Mouse (Mus musculus) hindbrain, postnatal 0 days (tissue): Measurements from ENCODE around the gene Ptprcap. TPM values are rescaled to one million over a fixed set of nuclear protein-coding genes. Genes with fewer than 3 reads are reported as not detected.
A peak's percentile ranks its signal among the peaks of the same experiment; 100 is the strongest.
"Not testable (repeated sequence)": the region's sequence is repeated elsewhere in the genome, so short reads cannot be mapped to it uniquely, and the experiment has no call there.

Source experiments
- ATAC-seq: fragments of 200-750 bp; cut with Nextera tagmentation; 2 replicates; pipeline ENCODE4 v1.8.0; 2017; ENCODE audit warnings: mild to moderate bottlenecking, moderate TSS enrichment, moderate library complexity
- DNase-seq: peaks from one replicate; pipeline ENCODE4 v3.0.0-alpha.2; 2015; ENCODE audit warnings: low spot score
- H3K27ac ChIP-seq: fragments of 300-500 bp; sonication (generic); 2 replicates; pipeline ENCODE4 v1.5.1; 2014; ENCODE audit warnings: mild to moderate bottlenecking
- H3K27me3 ChIP-seq: fragments of 300-500 bp; sonication (generic); 2 replicates; pipeline ENCODE4 v1.6.1; 2014; ENCODE audit warnings: low read length, mixed read lengths; ENCODE audit not compliant: insufficient read depth
- H3K36me3 ChIP-seq: fragments of 300-500 bp; sonication (generic); 2 replicates; pipeline ENCODE4 v1.6.1; 2014; ENCODE audit warnings: low read length, mixed read lengths; ENCODE audit not compliant: insufficient read depth
- H3K4me1 ChIP-seq: fragments of 300-500 bp; sonication (generic); 2 replicates; pipeline ENCODE4 v1.6.1; 2014; ENCODE audit warnings: antibody characterized with exemption, low read length, mixed read lengths; ENCODE audit not compliant: insufficient read depth
- H3K4me2 ChIP-seq: fragments of 300-500 bp; sonication (generic); 2 replicates; pipeline ENCODE4 v1.6.1; 2014; ENCODE audit warnings: low read depth, mild to moderate bottlenecking, low read length, moderate library complexity, mixed read lengths
- H3K4me3 ChIP-seq: fragments of 300-500 bp; sonication (generic); 2 replicates; pipeline ENCODE4 v1.5.1; 2014; ENCODE audit warnings: low read length
- H3K9ac ChIP-seq: fragments of 300-500 bp; sonication (generic); replicated peaks from 2 replicates; pipeline ENCODE4 v1.6.1; 2014; ENCODE audit warnings: mild to moderate bottlenecking, low read length, moderate library complexity, mixed read lengths
- H3K9me3 ChIP-seq: fragments of 300-500 bp; sonication (generic); 2 replicates; pipeline ENCODE4 v1.6.1; 2016; ENCODE audit warnings: low read length, mixed read lengths
- CTCF ChIP-seq: IDR thresholded peaks from 2 replicates; pipeline ENCODE4 v1.5.1; 2016; ENCODE audit warnings: antibody characterized with exemption, control low read depth, low read depth
- WGBS: fragments of 180-500 bp; shearing (Covaris S2); extraction: QIAGEN DNeasy Blood & Tissue Kit; methylation state at CpG from one replicate; pipeline ENCODE4 v1.1.7; 2014; 5-methylcytosine and 5-hydroxymethylcytosine counted together
- polyA plus RNA-seq: library from polyadenylated mRNA; unstranded; fragments of >200 nt; fragmentation: Nextera tagmentation; extraction: Ambion mirVana; gene quantifications from 2 replicates; pipeline ENCODE4 v1.2.1, GENCODE M21; 2015
- total RNA-seq: library from RNA; depleted of rRNA; stranded (reverse); fragments of >200 nt; gene quantifications from 2 replicates; pipeline ENCODE4 v1.2.3, GENCODE M21; 2014

The Ptprcap gene
- total and polyA plus RNA-seq, 2 experiments from 2014 or later, result 0.44 to 1.0 TPM

- H3K27ac ChIP-seq, result no peak overlapping the region
- H3K4me3 ChIP-seq, result no peak overlapping the region
- H3K9me3 ChIP-seq, result no peaks in the 10 kb centered on the region
- H3K36me3 ChIP-seq, result peaks cover 10% of the 10 kb centered on the region; the same call in 1 of the 2 replicates
- H3K27me3 ChIP-seq, result no peaks in the 10 kb centered on the region
- H3K9ac ChIP-seq, result no peak overlapping the region
- WGBS, result 92% methylated on average over 6 of the region's 6 CpGs
- H3K4me2 ChIP-seq, result peak overlapping the region; percentile 50; the same call in 1 of the 2 replicates
- DNase-seq (no peak), ATAC-seq (no peak)
- H3K4me1 ChIP-seq, result peaks cover 8% of the 10 kb centered on the region
- TF ChIP-seq CTCF, result no peak
Observed at GRCm38 (mm10) chr19:4119716-4120487, 33.5 kb upstream of the Ptprcap start.

DNA sequence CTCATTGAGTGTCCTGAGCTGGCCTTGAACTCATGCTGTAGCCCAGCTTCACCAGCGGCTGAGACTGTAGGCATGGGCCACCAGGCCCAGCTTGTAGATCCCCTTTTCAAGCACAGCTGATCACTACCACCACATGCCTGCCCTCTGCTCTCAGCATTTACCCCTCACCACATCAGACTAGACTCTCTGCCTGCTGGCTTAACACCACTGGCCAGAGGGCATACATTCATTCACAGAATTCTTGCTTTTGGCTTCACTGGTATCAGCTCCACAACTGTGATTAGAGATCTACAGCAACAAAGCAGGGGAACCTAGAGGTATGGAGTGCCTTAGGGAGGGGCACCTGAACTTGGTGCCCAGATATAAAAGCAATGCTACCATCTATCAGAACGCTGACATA is 32.9 kb upstream of the Ptprcap start:
- peak overlapping the region; percentile 50 for H3K4me2 ChIP-seq
- H3K9me3 ChIP-seq, result no peaks in the 10 kb centered on the region
- no peak for ATAC-seq
- peak overlapping the region; percentile 87; the same call in 1 of the 2 replicates for H3K27ac ChIP-seq
- no peak for DNase-seq
- peaks cover 8% of the 10 kb centered on the region for H3K4me1 ChIP-seq
- H3K9ac ChIP-seq, result no peak overlapping the region
- H3K4me3 ChIP-seq, result peak overlapping the region; percentile 41; the same call in 1 of the 2 replicates
- H3K36me3 ChIP-seq, result peaks cover 6% of the 10 kb centered on the region; the same call in 1 of the 2 replicates
- no peaks in the 10 kb centered on the region for H3K27me3 ChIP-seq
- WGBS, result 96% methylated on average over 2 of the region's 2 CpGs
- TF ChIP-seq CTCF, result no peak

DNA sequence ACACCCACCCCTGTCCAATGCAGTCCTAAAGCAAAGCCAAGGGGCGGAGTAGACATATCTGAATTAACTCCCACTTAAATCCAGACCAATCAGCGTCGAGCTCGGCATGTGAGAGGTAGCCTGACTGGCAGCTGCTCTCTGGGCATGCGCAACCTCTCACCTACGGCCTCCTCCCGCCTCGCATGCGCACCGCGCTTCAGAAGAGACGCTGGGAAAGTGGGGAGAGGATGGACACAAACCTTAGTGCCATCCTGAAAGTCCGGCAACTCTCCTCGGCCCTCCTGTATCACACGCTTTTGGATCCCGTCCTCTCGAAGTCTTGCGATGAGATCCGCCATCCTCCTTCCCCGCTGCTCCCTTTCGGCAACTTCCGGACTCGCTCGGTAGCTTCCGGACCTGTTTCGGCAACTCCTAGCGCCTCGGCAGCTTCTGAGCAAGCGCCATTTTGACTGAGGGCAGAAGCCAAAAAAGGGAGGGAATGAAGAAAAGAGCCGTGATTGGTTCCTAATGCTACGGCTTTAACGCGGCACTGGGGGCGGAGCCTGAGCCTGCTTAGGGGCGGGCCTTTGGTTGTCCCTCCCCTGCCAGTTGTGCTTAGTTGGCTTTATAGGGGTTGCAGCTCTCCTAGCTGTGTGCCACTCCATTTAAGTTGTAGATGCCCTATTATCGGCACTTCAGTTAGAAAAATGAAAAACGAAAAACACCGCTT is 32.2 kb upstream of the Ptprcap start:
- 2% methylated on average over 38 of the region's 38 CpGs for WGBS
- Histone ChIP-seq H3K4me2 (peak overlapping the region; percentile 50), H3K4me1 (peaks cover 8% of the 10 kb centered on the region), H3K27me3 (no peaks in the 10 kb centered on the region), H3K9me3 (no peaks in the 10 kb centered on the region), H3K4me3 (peak overlapping the region; percentile 41), H3K36me3 (no peaks in the 10 kb centered on the region; the same call in 1 of the 2 replicates), H3K9ac (peak overlapping the region; percentile 50), H3K27ac (peak overlapping the region; percentile 87)
- TF ChIP-seq CTCF, result no peak
- ATAC-seq (peak; percentile 83), DNase-seq (peak; percentile 99)

DNA sequence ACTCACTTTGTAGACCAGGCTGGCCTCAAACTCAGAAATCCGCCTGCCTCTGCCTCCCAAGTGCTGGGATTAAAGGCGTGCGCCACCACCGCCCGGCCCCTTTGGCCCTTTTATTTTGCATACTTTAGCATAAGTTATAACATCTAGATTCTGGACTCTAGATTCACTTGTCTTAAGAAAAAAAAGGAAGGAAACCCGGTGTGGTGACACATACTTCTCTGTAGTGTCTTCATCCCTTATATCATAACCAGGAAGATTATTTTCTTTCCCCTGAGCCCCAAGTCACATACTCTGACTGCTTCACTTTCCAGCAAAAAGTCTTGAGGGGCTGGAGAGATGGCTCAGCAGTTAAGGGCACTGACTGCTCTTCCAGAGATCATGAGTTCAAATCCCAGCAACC is 31.5 kb upstream of the Ptprcap start:
- not testable (repeated sequence) for H3K27me3 ChIP-seq, DNase-seq, H3K9me3 ChIP-seq, H3K4me3 ChIP-seq, H3K9ac ChIP-seq, ATAC-seq, H3K36me3 ChIP-seq
- peaks cover 12% of the 10 kb centered on the region for H3K4me1 ChIP-seq
- peak overlapping the region; percentile 27; the same call in 1 of the 2 replicates for H3K4me2 ChIP-seq
- WGBS, result 58% methylated on average over 6 of the region's 6 CpGs
- 0 out of 2 replicates have a peak overlapping the region, but pooled peaks have one; percentile 87 for H3K27ac ChIP-seq

GRCm38 (mm10) chr19:4122411-4123370 is 30.7 kb upstream of the Ptprcap start:
- WGBS, result 86% methylated on average over 7 of the region's 7 CpGs
- Histone ChIP-seq H3K4me2 (no peak overlapping the region), H3K4me1 (peaks cover 15% of the 10 kb centered on the region), H3K9me3 (no peaks in the 10 kb centered on the region), H3K9ac (no peak overlapping the region), H3K27ac (no peak overlapping the region), H3K36me3 (peaks cover 1% of the 10 kb centered on the region; the same call in 1 of the 2 replicates), H3K4me3 (no peak overlapping the region), H3K27me3 (no peaks in the 10 kb centered on the region)
- DNase-seq (no peak), ATAC-seq (no peak)
- no peak for TF ChIP-seq CTCF

- ATAC-seq, result no peak
- 82% methylated on average over 4 of the region's 4 CpGs for WGBS
Observed at GRCm38 (mm10) chr19:4124432-4124831, 29.0 kb upstream of the Ptprcap start.

GRCm38 (mm10) chr19:4125268-4125667 is 28.1 kb upstream of the Ptprcap start:
- Histone ChIP-seq H3K27ac (peak overlapping the region; percentile 86), H3K4me2 (peak overlapping the region; percentile 70), H3K9ac (peak overlapping the region; percentile 92; the same call in 1 of the 2 replicates), H3K4me3 (peak overlapping the region; percentile 84), H3K36me3 (peaks cover 12% of the 10 kb centered on the region), H3K4me1 (peaks cover 13% of the 10 kb centered on the region)
- H3K9me3 ChIP-seq, H3K27me3 ChIP-seq: not testable (repeated sequence)
- DNase-seq (peak; percentile 30), ATAC-seq (peak; percentile 46)
- 9% methylated on average over 4 of the region's 4 CpGs for WGBS

More at GRCm38 (mm10) chr19:4124432-4124831, 29.0 kb upstream of the Ptprcap start:
- H3K4me3 ChIP-seq, result no peak overlapping the region
- H3K27ac ChIP-seq, result no peak overlapping the region
- no peak for DNase-seq
- no peaks in the 10 kb centered on the region for H3K27me3 ChIP-seq
- peaks cover 15% of the 10 kb centered on the region for H3K4me1 ChIP-seq
- no peak overlapping the region for H3K9ac ChIP-seq
- no peak overlapping the region for H3K4me2 ChIP-seq
- peaks cover 8% of the 10 kb centered on the region; the same call in 1 of the 2 replicates for H3K36me3 ChIP-seq
- H3K9me3 ChIP-seq, result no peaks in the 10 kb centered on the region
- TF ChIP-seq CTCF, result no peak
